Mouse (Mus musculus) gastrocnemius, postnatal 4 days (tissue): ENCODE data around the gene Gm6408. TPM values are rescaled to one million over a fixed set of nuclear protein-coding genes. Genes with fewer than 3 reads are reported as not detected.
"Not testable (repeated sequence)": the region's sequence is repeated elsewhere in the genome, so short reads cannot be mapped to it uniquely, and the experiment has no call there.

Experiments
- DNase-seq, 2 experiments: peaks; one replicate each; pipeline ENCODE4 v3.0.0; 2021 to 2022; ENCODE audit warnings: low spot score in 2 of 2, mixed read lengths in 2 of 2
- long read RNA-seq, 2 experiments: library from polyadenylated mRNA; stranded (forward); transcript quantifications; one replicate each; pipeline ENCODE4 v2.0.0; 2021
- total RNA-seq, 2 experiments: library from RNA; stranded (reverse); gene quantifications; 2 replicates each; pipeline ENCODE4 v1.2.3; 2021

Gene Gm6408
- not detected for total RNA-seq
- long read RNA-seq, experiment 1, result 0 reads
- long read RNA-seq, experiment 2, result 0 reads

- DNase-seq, result not testable (repeated sequence)
Measured at GRCm38 (mm10) chr5:146481665-146482064, at the start of gene Gm6408. Gene Gm6408, plus strand, starts transcription at chr5:146481965.

DNA sequence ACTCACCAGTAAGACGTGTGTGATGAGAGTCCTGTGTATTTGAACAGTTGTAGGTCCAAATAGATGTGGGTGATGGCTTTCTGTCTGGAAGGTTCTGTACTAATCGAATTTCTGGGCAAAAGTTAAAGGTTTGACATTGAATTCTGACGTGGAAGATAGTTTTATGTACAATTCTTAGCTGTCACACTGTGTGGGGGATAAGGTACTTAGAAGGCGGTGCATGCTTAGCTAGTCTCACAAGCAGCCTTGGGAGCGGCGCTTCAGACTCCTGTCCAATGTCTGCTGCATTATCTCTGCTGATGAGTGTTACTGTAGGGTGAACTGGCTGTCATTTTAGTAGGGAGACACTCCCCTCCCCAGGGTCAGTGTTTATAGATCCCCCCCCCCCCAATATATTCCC is 49.3 kb upstream of the Gm6408 start:
- DNase-seq, result no peak

DNA sequence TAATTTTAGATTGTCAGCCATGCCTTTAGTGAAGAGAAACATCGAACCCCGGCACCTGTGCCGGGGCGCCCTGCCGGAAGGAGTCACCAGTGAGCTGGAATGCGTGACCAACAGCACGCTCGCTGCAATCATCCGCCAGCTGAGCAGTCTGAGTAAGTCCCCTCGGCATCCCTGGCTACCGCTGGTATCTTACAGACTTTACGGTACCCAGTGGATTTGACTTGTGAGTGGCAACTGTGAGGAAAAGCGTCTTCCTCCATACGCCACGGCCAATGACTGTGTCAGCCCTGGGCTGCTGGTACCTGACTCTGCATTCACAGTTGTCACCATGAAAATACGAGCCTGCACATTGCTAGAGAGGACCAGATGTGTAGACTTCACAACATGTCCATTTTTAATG is 46.4 kb upstream of the Gm6408 start:
- DNase-seq, result no peak

- no peak for DNase-seq
Measured at GRCm38 (mm10) chr5:146436796-146437195, 45.0 kb upstream of the Gm6408 start.

DNA sequence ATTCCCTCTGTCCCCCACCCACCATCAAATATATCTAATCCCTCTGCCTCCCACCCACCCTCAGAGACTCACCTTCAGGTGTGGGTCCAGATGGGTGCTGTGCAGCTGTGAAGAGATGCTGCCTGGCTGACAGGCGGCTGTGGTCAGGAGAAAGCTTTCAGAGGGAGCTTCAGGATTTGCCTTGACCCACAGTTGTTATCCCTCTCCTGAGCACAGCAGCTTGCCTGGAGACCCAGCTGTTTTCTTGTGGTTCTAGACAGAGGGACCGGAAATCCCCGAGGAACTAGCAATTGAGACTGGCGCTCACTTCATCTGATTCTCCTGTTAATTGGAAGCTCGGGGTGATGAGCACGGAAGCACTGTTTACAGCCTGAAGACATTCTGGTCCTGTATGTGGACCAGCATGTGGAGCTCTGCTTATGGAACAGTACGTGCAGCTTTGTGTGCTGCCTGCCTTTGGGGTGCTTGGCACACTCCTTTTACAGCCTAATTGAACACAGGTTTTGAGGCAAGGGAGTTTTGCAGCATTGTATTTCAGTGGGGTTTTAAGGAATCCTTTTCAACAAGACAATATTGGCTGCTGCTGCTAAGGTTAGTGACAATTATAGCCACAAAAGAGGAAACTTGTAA is 42.5 kb upstream of the Gm6408 start:
- DNase-seq, result no peak

GRCm38 (mm10) chr5:146440273-146440672 is 41.5 kb upstream of the Gm6408 start:
- no peak for DNase-seq

GRCm38 (mm10) chr5:146442767-146443166 is 39.0 kb upstream of the Gm6408 start:
- DNase-seq, result no peak

- no peak for DNase-seq
Measured at GRCm38 (mm10) chr5:146446633-146447032, 35.1 kb upstream of the Gm6408 start.

- DNase-seq, result no peak
Measured at GRCm38 (mm10) chr5:146451592-146452254, 30.0 kb upstream of the Gm6408 start.

GRCm38 (mm10) chr5:146453556-146453955 is 28.2 kb upstream of the Gm6408 start:
- DNase-seq, result no peak

GRCm38 (mm10) chr5:146461612-146462011 is 20.2 kb upstream of the Gm6408 start:
- no peak for DNase-seq

DNA sequence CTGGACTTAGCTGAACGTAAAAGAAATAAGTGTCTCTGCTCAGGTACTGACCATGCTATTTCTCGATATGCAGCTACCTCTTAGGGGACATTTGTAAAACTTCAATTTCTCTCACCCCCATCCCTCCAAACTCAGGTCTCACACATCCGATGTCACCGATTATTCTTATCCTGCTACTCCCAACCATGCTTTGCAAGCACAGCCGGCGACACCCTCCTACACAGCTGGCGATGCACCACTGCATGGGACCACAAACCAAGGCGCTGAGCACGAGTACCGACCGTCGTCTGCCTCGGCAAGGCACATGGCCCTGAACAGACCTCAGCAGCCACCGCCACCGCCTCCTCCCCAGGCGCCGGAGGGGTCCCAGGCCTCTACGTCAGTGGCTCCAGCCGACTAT is 15.1 kb upstream of the Gm6408 start:
- DNase-seq, result no peak

GRCm38 (mm10) chr5:146468311-146468710 is 13.5 kb upstream of the Gm6408 start:
- DNase-seq, result no peak

- no peak for DNase-seq
Measured at GRCm38 (mm10) chr5:146470821-146471220, 10.9 kb upstream of the Gm6408 start.

DNA sequence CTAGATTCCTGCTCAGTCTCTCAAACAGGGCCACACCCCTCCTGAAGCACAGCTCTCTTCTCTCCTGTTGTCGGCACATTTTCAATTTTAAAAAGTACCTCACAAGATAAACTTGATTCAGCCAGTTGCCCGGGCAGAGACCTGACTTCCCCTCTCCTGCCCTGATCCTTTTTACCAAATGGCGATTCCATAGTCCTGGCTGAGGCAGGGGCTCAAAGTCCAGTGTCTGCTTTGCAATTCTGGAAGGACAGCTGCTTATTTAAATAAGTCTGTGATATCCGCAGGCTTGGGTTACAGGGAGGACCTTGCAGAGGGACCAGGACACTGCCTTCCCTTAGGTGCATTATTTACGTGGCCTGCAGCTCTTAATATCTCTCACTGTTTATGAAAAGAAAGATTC is 10.5 kb upstream of the Gm6408 start:
- DNase-seq, result no peak

DNA sequence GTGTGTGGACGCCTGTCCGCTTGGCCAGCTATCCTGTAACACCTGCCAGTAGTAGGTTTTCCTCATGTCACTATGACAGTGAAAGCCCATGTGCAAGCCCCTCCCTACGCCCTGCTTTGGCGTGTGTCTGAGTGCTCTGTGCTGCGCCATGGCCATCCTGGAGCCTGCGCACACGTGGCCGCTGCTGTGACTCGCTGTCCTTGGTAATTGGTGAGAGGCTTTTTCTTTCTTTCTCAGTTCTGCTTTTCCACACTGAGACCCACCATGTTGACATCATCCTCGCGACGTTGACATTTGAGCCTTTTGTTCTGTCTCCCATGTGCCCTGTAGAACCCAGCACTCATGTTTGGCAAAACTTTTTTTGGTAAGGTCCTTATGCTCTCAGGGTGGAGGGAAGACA is 9.9 kb upstream of the Gm6408 start:
- no peak for DNase-seq

GRCm38 (mm10) chr5:146479564-146479963 is 2.2 kb upstream of the Gm6408 start:
- not testable (repeated sequence) for DNase-seq

GRCm38 (mm10) chr5:146488959-146489358 is 7.2 kb downstream of the Gm6408 start:
- not testable (repeated sequence) for DNase-seq

DNA sequence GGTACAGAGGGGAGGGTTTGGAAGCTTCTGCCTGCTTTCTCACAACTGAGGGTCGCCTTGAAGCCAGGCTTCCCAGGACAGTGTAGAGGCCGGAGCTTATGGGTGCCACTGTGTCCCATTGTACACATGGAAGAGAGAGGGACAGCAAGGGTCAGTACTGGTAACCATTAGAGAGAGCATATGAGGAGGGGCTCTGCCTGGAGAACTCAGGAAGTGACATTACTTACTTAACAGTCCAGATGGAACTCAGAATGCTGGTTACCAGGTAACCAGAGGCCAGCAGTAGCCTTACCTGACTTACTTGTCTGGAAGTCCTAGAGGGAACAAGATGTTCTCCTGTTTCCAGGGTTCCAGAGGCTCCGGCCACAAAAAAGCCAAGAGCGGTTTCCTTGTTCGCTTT is 9.3 kb downstream of the Gm6408 start, which contains the start of gene Gm6370:
TSS of gene Gm6370 (plus strand) at position 301 of the 400 bp plus-strand sequence.
- DNase-seq, result not testable (repeated sequence)

- not testable (repeated sequence) for DNase-seq
Measured at GRCm38 (mm10) chr5:146502099-146502498, 20.3 kb downstream of the Gm6408 start, which contains the start of gene 4930449I24Rik. Gene 4930449I24Rik, plus strand, starts transcription at chr5:146502399.

DNA sequence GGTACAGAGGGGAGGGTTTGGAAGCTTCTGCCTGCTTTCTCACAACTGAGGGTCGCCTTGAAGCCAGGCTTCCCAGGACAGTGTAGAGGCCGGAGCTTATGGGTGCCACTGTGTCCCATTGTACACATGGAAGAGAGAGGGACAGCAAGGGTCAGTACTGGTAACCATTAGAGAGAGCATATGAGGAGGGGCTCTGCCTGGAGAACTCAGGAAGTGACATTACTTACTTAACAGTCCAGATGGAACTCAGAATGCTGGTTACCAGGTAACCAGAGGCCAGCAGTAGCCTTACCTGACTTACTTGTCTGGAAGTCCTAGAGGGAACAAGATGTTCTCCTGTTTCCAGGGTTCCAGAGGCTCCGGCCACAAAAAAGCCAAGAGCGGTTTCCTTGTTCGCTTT is 32.1 kb downstream of the Gm6408 start, which contains the start of gene Gm3402:
TSS of gene Gm3402 (plus strand) at position 301 of the 400 bp plus-strand sequence.
- not testable (repeated sequence) for DNase-seq

GRCm38 (mm10) chr5:146525501-146525900 is 43.7 kb downstream of the Gm6408 start, which contains the start of gene Gm3404:
Gene Gm3404, plus strand, starts transcription at chr5:146525801.
- DNase-seq, result not testable (repeated sequence)
